Mouse (Mus musculus) CH12.LX (cell line): ENCODE measurements around the gene Ptdss2. TPM values are rescaled to one million over a fixed set of nuclear protein-coding genes. Genes with fewer than 3 reads are reported as not detected.

Experiments
- DNase-seq: peaks from one replicate; pipeline ENCODE4 v3.0.0-alpha.2; 2013; ENCODE audit errors: extremely low read depth
- H3K27ac ChIP-seq: 2 replicates; pipeline ENCODE4 v1.5.1; 2012; ENCODE audit warnings: low read depth, mild to moderate bottlenecking, control low read depth, moderate library complexity; ENCODE audit not compliant: insufficient read depth
- H3K27me3 ChIP-seq: replicated peaks from 2 replicates; pipeline ENCODE3; 2012; ENCODE audit warnings: inconsistent platforms
- H3K36me3 ChIP-seq, 2 experiments: replicated peaks in 1 of 2; 2 replicates each; pipeline versions ENCODE3 to v1.6.1; 2012; ENCODE audit warnings: inconsistent platforms in 1 of 2, low read length in 1 of 2, mild to moderate bottlenecking in 1 of 2, mixed read lengths in 1 of 2, moderate library complexity in 1 of 2; ENCODE audit not compliant: control insufficient read depth in 1 of 2, insufficient read depth in 1 of 2
- H3K4me1 ChIP-seq, 2 experiments: 2 replicates each; pipeline ENCODE4 v1.6.1; 2012; ENCODE audit warnings: inconsistent platforms in 1 of 2, moderate library complexity in 1 of 2; ENCODE audit not compliant: insufficient read depth in 2 of 2, control insufficient read depth in 1 of 2
- H3K4me2 ChIP-seq: 2 replicates; pipeline ENCODE4 v1.6.1; 2012; ENCODE audit warnings: low read depth, mild to moderate bottlenecking, control low read depth; ENCODE audit not compliant: poor library complexity, insufficient read depth, severe bottlenecking
- H3K4me3 ChIP-seq, 3 experiments: fragments of 150-350 bp in 1 of 3; sonication (generic) in 1 of 3; replicated peaks in 1 of 3; 2 replicates each; pipeline versions ENCODE3 to v1.5.1; 2011 to 2012; ENCODE audit warnings: low read depth in 2 of 3, low read length in 2 of 3, mild to moderate bottlenecking in 2 of 3, moderate library complexity in 2 of 3, control low read depth in 1 of 3, improper control_type of control experiment in 1 of 3, inconsistent platforms in 1 of 3, mixed read lengths in 1 of 3; ENCODE audit not compliant: poor library complexity in 1 of 3
- H3K79me2 ChIP-seq: replicated peaks from 2 replicates; pipeline ENCODE4 v1.6.1; 2012; ENCODE audit warnings: mild to moderate bottlenecking, moderate library complexity; ENCODE audit not compliant: control insufficient read depth, poor library complexity, insufficient read depth, severe bottlenecking; ENCODE audit errors: extremely low read depth
- H3K9ac ChIP-seq: 2 replicates; pipeline ENCODE4 v1.6.1; 2012; ENCODE audit warnings: low read depth, mild to moderate bottlenecking, control low read depth, moderate library complexity; ENCODE audit not compliant: insufficient read depth
- H3K9me3 ChIP-seq: replicated peaks from 2 replicates; pipeline ENCODE3; 2012; ENCODE audit warnings: low read length, inconsistent platforms, mixed read lengths
- CHD1 ChIP-seq: IDR thresholded peaks from 2 replicates; pipeline ENCODE4 v1.6.1; 2012; ENCODE audit warnings: low read depth, low read length, improper control_type of control experiment, inconsistent platforms
- CTCF ChIP-seq, 2 experiments: IDR thresholded peaks in 1 of 2; conservative IDR thresholded peaks in 1 of 2; 2 replicates each; pipeline ENCODE4 v1.5.1; 2011 to 2012; ENCODE audit warnings: low read depth in 2 of 2, low read length in 2 of 2, improper control_type of control experiment in 1 of 2, inconsistent platforms in 1 of 2, mild to moderate bottlenecking in 1 of 2, moderate library complexity in 1 of 2
- EP300 ChIP-seq: IDR thresholded peaks from 2 replicates; pipeline ENCODE4 v1.6.1; 2011; ENCODE audit warnings: low read length, improper control_type of control experiment
- GABPA ChIP-seq: IDR thresholded peaks from 2 replicates; pipeline ENCODE4 v1.6.1; 2012; ENCODE audit warnings: low read depth, low read length, improper control_type of control experiment, inconsistent platforms; ENCODE audit not compliant: insufficient replicate concordance
- HCFC1 ChIP-seq: IDR thresholded peaks from 2 replicates; pipeline ENCODE4 v1.6.1; 2012; ENCODE audit warnings: low read depth, mild to moderate bottlenecking, inconsistent platforms, low read length, improper control_type of control experiment
- IRF4 ChIP-seq: IDR thresholded peaks from 2 replicates; pipeline ENCODE4 v1.6.1; 2014; ENCODE audit warnings: low read depth, mild to moderate bottlenecking, inconsistent platforms, low read length, improper control_type of control experiment
- JUN ChIP-seq: IDR thresholded peaks from 2 replicates; pipeline ENCODE4 v1.6.1; 2011; ENCODE audit warnings: low read depth, mild to moderate bottlenecking, low read length, improper control_type of control experiment, moderate library complexity; ENCODE audit not compliant: insufficient read depth
- MEF2A ChIP-seq: IDR thresholded peaks from 2 replicates; pipeline ENCODE4 v1.6.1; 2014; ENCODE audit warnings: low read depth, mild to moderate bottlenecking, inconsistent platforms, low read length, improper control_type of control experiment, borderline replicate concordance
- MXI1 ChIP-seq: IDR thresholded peaks from 2 replicates; pipeline ENCODE4 v1.6.1; 2011; ENCODE audit warnings: mild to moderate bottlenecking, low read depth, low read length, improper control_type of control experiment
- MYC ChIP-seq: IDR thresholded peaks from 2 replicates; pipeline ENCODE4 v1.6.1; 2011; ENCODE audit warnings: low read depth, mild to moderate bottlenecking, improper control_type of control experiment, low read length
- POLR2AphosphoS2 ChIP-seq: IDR thresholded peaks from 2 replicates; pipeline ENCODE4 v1.6.1; 2011; ENCODE audit warnings: low read depth, low read length, improper control_type of control experiment
- RAD21 ChIP-seq: IDR thresholded peaks from 2 replicates; pipeline ENCODE4 v1.6.1; 2011; ENCODE audit warnings: low read depth, mild to moderate bottlenecking, low read length, improper control_type of control experiment, moderate library complexity
- SIN3A ChIP-seq: IDR thresholded peaks from 2 replicates; pipeline ENCODE4 v1.6.1; 2012; ENCODE audit warnings: low read length, improper control_type of control experiment, inconsistent platforms
- SMC3 ChIP-seq: IDR thresholded peaks from 2 replicates; pipeline ENCODE4 v1.6.1; 2011; ENCODE audit warnings: low read depth, low read length, improper control_type of control experiment
- TBP ChIP-seq: conservative IDR thresholded peaks from 2 replicates; pipeline ENCODE4 v1.6.1; 2011; ENCODE audit warnings: low read depth, low read length, improper control_type of control experiment
- TCF12 ChIP-seq: IDR thresholded peaks from 2 replicates; pipeline ENCODE4 v1.6.1; 2014; ENCODE audit warnings: low read depth, mild to moderate bottlenecking, inconsistent platforms, low read length, improper control_type of control experiment
- USF1 ChIP-seq: IDR thresholded peaks from 2 replicates; pipeline ENCODE4 v1.6.1; 2014; ENCODE audit warnings: low read depth, mild to moderate bottlenecking, inconsistent platforms, low read length, improper control_type of control experiment
- ZC3H11A ChIP-seq: IDR thresholded peaks from 2 replicates; pipeline ENCODE4 v1.6.1; 2012; ENCODE audit warnings: low read depth, mild to moderate bottlenecking, inconsistent platforms, low read length, improper control_type of control experiment
- ZMIZ1 ChIP-seq: IDR thresholded peaks from 2 replicates; pipeline ENCODE4 v1.6.1; 2012; ENCODE audit warnings: low read depth, mild to moderate bottlenecking, inconsistent platforms, low read length, improper control_type of control experiment
- dilution Hi-C: fragments of 300-500 bp; cut with MboI; formaldehyde crosslinking; loops from 2 replicates; pipeline ENCODE4 v1.14.3; 2020; ENCODE audit warnings: low sequenced_read_pairs; ENCODE audit not compliant: extremely low pct_unique_long_range_greater_than_20kb, extremely low pct_ligation_motif_present
- in situ Hi-C: fragments of 300-500 bp; cut with MboI; formaldehyde crosslinking; loops from 3 replicates; pipeline ENCODE4 v1.14.3; 2019; ENCODE audit warnings: low sequenced_read_pairs, low pct_ligation_motif_present, low pct_unique_long_range_greater_than_20kb, mixed read lengths
- polyA plus RNA-seq: library from polyadenylated mRNA; unstranded; fragments of >175 nt; gene quantifications from 2 replicates; pipeline ENCODE4 v1.2.1, GENCODE M21; 2012; ENCODE audit warnings: low read depth; ENCODE audit not compliant: insufficient read length
- total RNA-seq, 2 experiments: library from RNA; depleted of rRNA; stranded (reverse); fragments of 300-350 nt in 1 of 2; fragments of >200 nt in 1 of 2; gene quantifications; 2 replicates each; pipeline ENCODE4 v1.2.3; 2012 to 2014

Ptdss2 gene
- total and polyA plus RNA-seq, 3 experiments, result 2.9 to 22.9 (median 12.0) TPM

GRCm38 (mm10) chr7:141173323-141173850 lies 51.2 kb downstream of the Ptdss2 start:
- DNase-seq, result no peak
- Histone ChIP-seq H3K4me3 (peak overlapping the region; percentile 60 to 93 (median 72)), H3K9me3 (no peaks in the 10 kb centered on the region), H3K36me3 (no peaks in the 10 kb centered on the region), H3K9ac (peak overlapping the region; percentile 95), H3K4me2 (peak overlapping the region; percentile 76), H3K4me1 (peaks cover 11 to 36% of the 10 kb centered on the region in 2 experiments), H3K27ac (no peak overlapping the region), H3K27me3 (no peaks in the 10 kb centered on the region), H3K79me2 (peaks cover 4% of the 10 kb centered on the region)
- dilution Hi-C loops (no loop called here), in situ Hi-C loops (loop anchor here (10.0 kb wide), 1 partner anchor 329 kb away; the partner anchor contains the start of genes Odf3 and Scgb1c1)
- no peak for TF ChIP-seq TCF12
- TF ChIP-seq ZMIZ1, result no peak
- no peak for TF ChIP-seq MEF2A
- no peak for TF ChIP-seq EP300

- H3K79me2 ChIP-seq, result peaks cover 3% of the 10 kb centered on the region; the same call in 1 of the 2 replicates
- no peak overlapping the region for H3K9ac ChIP-seq
- no peak overlapping the region for H3K4me3 ChIP-seq
- peaks cover 11 to 22% of the 10 kb centered on the region in 2 experiments for H3K4me1 ChIP-seq
- dilution Hi-C loops, result no loop called here
- no peaks in the 10 kb centered on the region for H3K36me3 ChIP-seq
- no peak overlapping the region for H3K4me2 ChIP-seq
- H3K27ac ChIP-seq, result no peak overlapping the region
- TF ChIP-seq TBP, result no peak
- TF ChIP-seq CTCF (conservative IDR thresholded peaks at IDR 0.05 in 1 of 2, IDR thresholded peaks at IDR 0.05 in 1 of 2; ENCODE audit: low read depth in 2 of 2, low read length in 2 of 2), result peak in 1 of 2 experiments; percentile 48; a peak in 2 of 4 replicates
- TF ChIP-seq SMC3, result peak; percentile 25; the same call in 1 of the 2 replicates
- no peak for DNase-seq
- in situ Hi-C loops, result loop anchor here (10.0 kb wide), 1 partner anchor 330 kb away; the partner anchor contains the start of genes Odf3 and Scgb1c1
- no peaks in the 10 kb centered on the region for H3K27me3 ChIP-seq
- H3K9me3 ChIP-seq, result no peaks in the 10 kb centered on the region
Observed at GRCm38 (mm10) chr7:141175068-141175467, 52.9 kb downstream of the Ptdss2 start.

- dilution Hi-C loops, result no loop called here
- H3K27ac ChIP-seq, result no peak overlapping the region
- DNase-seq, result peak; percentile 92
- peak overlapping the region; percentile 34 for H3K4me2 ChIP-seq
- no peak overlapping the region for H3K4me3 ChIP-seq
- H3K27me3 ChIP-seq, result no peaks in the 10 kb centered on the region
- no peaks in the 10 kb centered on the region for H3K9me3 ChIP-seq
- peaks cover 3% of the 10 kb centered on the region; the same call in 1 of the 2 replicates for H3K79me2 ChIP-seq
- TF ChIP-seq POLR2AphosphoS2, result no peak
- TF ChIP-seq USF1, result no peak
- TF ChIP-seq CTCF (conservative IDR thresholded peaks at IDR 0.05 in 1 of 2, IDR thresholded peaks at IDR 0.05 in 1 of 2; ENCODE audit: low read depth in 2 of 2, low read length in 2 of 2), result peak; percentile 75 to 96
- 0 out of 2 replicates have a peak, but pooled peaks have one; percentile 39 for TF ChIP-seq SIN3A
- TF ChIP-seq HCFC1, result peak; percentile 22; the same call in 1 of the 2 replicates
- TF ChIP-seq IRF4, result peak; percentile 44; the same call in 1 of the 2 replicates
- TF ChIP-seq SMC3, result peak; percentile 96
- peak; percentile 93 for TF ChIP-seq RAD21
- peak; percentile 59; the same call in 1 of the 2 replicates for TF ChIP-seq MYC
- peak; percentile 90 for TF ChIP-seq ZC3H11A
- no peak for TF ChIP-seq CHD1
- TF ChIP-seq MXI1, result no peak
- TF ChIP-seq GABPA, result no peak
- TF ChIP-seq JUN, result no peak
- TF ChIP-seq MEF2A, result peak; percentile 51; the same call in 1 of the 2 replicates
- no peaks in the 10 kb centered on the region for H3K36me3 ChIP-seq
- peak overlapping the region; percentile 16; the same call in 1 of the 2 replicates for H3K9ac ChIP-seq
- peaks cover 9 to 13% of the 10 kb centered on the region in 2 experiments for H3K4me1 ChIP-seq
- in situ Hi-C loops, result loop anchor here (10.0 kb wide), 1 partner anchor 331 kb away; the partner anchor contains the start of genes Odf3 and Scgb1c1
Observed at GRCm38 (mm10) chr7:141176173-141176572, 54.0 kb downstream of the Ptdss2 start.
